Mouse (Mus musculus): ENCODE data around the gene 2310033P09Rik. TPM values are rescaled to one million over a fixed set of nuclear protein-coding genes. Genes with fewer than 3 reads are reported as not detected.

Gene 2310033P09Rik
- polyA plus RNA-seq, 1 experiment from 2014 or later, result 21.3 TPM

DNA sequence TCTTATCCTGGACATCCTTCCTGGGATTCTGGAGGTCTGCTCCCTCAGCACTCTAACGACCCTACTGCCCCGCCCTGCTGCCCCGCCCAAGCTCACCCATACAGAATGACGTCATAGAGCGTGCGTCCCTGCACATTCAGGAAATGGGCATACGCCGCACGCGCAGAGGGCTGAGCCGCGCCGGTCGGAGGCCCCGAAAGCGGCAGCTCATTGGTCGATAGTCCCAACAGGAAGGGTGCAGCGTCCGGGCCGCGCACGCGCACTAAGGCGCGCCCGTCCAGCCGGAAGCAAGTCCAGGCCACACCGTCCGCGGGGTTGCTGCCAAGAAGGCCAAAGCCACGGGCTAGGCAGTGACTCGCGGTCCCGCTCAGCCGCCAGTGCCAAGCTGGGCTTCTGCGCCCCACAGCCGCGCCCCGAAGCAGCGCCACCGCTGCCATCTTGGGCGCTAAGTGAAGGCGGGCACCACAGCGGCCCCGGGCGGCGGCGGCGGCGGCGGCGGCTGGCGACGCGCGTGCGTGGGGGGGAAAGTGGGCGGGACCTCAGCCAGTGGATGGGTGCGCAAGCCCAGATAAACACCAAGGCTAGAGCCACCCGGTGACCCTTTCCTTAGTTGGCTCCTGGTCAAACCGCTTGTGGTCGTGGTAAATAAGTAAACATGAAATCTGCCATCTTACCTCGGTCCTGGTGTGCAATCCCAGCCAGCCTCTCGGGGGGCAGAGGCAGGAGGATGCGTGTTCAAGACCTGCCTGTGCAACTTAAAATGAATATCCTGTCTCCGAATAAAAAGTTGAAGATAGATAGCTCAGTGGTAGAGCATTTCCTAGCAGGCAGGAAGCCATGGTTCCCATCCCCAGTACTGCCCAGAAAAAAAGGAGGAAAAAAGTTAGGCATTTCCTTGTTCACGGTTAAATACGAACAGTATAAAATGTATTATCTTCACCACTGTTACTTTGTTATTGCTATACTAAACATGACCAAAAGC is 44.6 kb upstream of the 2310033P09Rik start, which contains the start of gene Iba57:
TSS of gene Iba57 (minus strand) at position 485 of the 982 bp plus-strand sequence.
- H3K4me1 ChIP-seq (replicated peaks; ENCODE audit: control insufficient read depth, insufficient read depth), result 0 out of 2 replicates have a peak, but pooled peaks cover 3% of the 10 kb centered on the region
- WGBS, result 2% methylated on average over 59 of the region's 68 CpGs
- H3K4me2 ChIP-seq (replicated peaks; ENCODE audit: low read depth), result peak within 1 kb of the TSS; percentile 63
- TF ChIP-seq EP300 (optimal IDR thresholded peaks at IDR 0.05) (no peak), CTCF (IDR thresholded peaks at IDR 0.05; ENCODE audit: low read depth) (peak; percentile 51; the same call in 1 of the 2 replicates)
- DNase-seq (ENCODE audit: low spot score) (peak; percentile 98), ATAC-seq (ENCODE audit: low FRiP score, low TSS enrichment) (peak; percentile 98)
- H3K27ac ChIP-seq (replicated peaks), result peak within 1 kb of the TSS; percentile 99
- H3K9me3 ChIP-seq (ENCODE audit: control insufficient read depth, low read length), result no peaks in the 10 kb centered on the region
- peak within 1 kb of the TSS; percentile 89 for H3K9ac ChIP-seq (ENCODE audit: low read length)
- H3K4me3 ChIP-seq (ENCODE audit: low read depth, low read length), result peak within 1 kb of the TSS; percentile 63
- no peaks in the 10 kb centered on the region for H3K27me3 ChIP-seq (ENCODE audit: control insufficient read depth, insufficient read depth, low read length)
- peaks cover under 1% of the 10 kb centered on the region; the same call in 1 of the 2 replicates for H3K36me3 ChIP-seq (ENCODE audit: control insufficient read depth, insufficient read depth, low read length)

DNA sequence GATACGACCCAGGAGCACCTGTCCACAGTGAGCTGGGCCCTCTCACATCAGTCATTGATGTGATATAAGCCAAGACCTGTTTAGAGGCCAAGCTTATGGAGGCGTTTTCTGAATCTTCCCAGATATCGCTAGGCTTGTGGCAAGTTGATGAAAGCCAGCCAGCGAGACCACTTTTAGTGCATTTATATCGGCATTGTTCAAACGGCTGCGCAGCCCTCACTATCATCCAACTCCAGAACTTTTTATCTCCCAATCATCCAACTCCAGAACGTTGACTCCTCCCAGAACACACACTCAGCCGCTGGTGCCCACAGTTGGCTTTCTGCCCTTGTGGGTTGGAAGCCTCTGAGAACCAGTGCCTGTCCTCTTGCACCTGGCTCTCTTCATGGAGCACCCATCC is 43.7 kb upstream of the 2310033P09Rik start:
- ATAC-seq (ENCODE audit: low FRiP score, low TSS enrichment), result no peak
- WGBS, result 80% methylated on average over 9 of the region's 9 CpGs

DNA sequence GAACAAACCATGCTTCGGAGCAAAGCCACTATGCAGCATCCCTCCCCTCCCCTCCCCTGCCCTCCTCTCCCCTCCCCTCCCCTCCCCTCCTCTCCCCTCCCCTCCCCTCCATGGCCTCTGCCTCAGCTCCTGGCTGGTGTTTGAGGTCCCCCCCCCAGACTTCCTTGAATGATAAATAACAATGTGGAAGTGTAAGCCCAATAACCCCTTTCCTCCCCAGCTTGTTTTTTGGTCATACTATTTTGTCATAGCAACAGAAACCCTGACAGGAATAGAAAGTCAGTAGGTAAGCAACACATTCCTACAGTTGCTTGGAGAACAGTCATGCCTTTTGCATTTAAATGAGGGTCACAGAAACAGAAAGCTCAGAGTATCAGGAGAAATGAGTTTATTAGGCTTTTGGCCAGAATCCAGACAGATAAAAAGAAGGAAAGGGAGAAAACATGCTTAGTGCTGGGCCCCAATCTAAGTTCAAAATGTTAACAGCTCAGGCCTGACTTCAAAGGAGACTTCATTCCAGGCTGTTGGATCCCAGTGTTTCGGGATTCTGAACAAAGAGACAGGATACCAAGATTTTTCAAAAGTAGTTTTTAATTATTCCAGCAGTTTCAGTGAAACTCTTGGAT is 42.4 kb upstream of the 2310033P09Rik start:
- H3K27me3 ChIP-seq (ENCODE audit: control insufficient read depth, insufficient read depth, low read length), result no peaks in the 10 kb centered on the region
- H3K36me3 ChIP-seq (ENCODE audit: control insufficient read depth, insufficient read depth, low read length), result no peaks in the 10 kb centered on the region
- ATAC-seq (ENCODE audit: low FRiP score, low TSS enrichment) (no peak), DNase-seq (ENCODE audit: low spot score) (no peak)
- H3K4me2 ChIP-seq (replicated peaks; ENCODE audit: low read depth), result no peak overlapping the region
- 55% methylated on average over 2 of the region's 2 CpGs for WGBS
- 0 out of 2 replicates have a peak, but pooled peaks cover 3% of the 10 kb centered on the region for H3K4me1 ChIP-seq (replicated peaks; ENCODE audit: control insufficient read depth, insufficient read depth)
- H3K27ac ChIP-seq (replicated peaks), result peak overlapping the region; percentile 35; the same call in 1 of the 2 replicates
- H3K4me3 ChIP-seq (ENCODE audit: low read depth, low read length), result no peak overlapping the region
- no peak overlapping the region for H3K9ac ChIP-seq (ENCODE audit: low read length)
- TF ChIP-seq EP300 (optimal IDR thresholded peaks at IDR 0.05) (no peak), CTCF (IDR thresholded peaks at IDR 0.05; ENCODE audit: low read depth) (no peak)
- H3K9me3 ChIP-seq (ENCODE audit: control insufficient read depth, low read length), result no peaks in the 10 kb centered on the region

More for the DNA sequence above, 43.7 kb upstream of the 2310033P09Rik start:
- no peak overlapping the region for H3K9ac ChIP-seq (ENCODE audit: low read length)
- no peak for TF ChIP-seq CTCF (IDR thresholded peaks at IDR 0.05; ENCODE audit: low read depth)
- TF ChIP-seq EP300 (optimal IDR thresholded peaks at IDR 0.05), result no peak
- H3K4me3 ChIP-seq (ENCODE audit: low read depth, low read length), result no peak overlapping the region
- H3K4me2 ChIP-seq (replicated peaks; ENCODE audit: low read depth), result no peak overlapping the region
- H3K36me3 ChIP-seq (ENCODE audit: control insufficient read depth, insufficient read depth, low read length), result no peaks in the 10 kb centered on the region
- H3K9me3 ChIP-seq (ENCODE audit: control insufficient read depth, low read length), result no peaks in the 10 kb centered on the region
- peak overlapping the region; percentile 99 for H3K27ac ChIP-seq (replicated peaks)
- DNase-seq (ENCODE audit: low spot score), result no peak
- H3K4me1 ChIP-seq (replicated peaks; ENCODE audit: control insufficient read depth, insufficient read depth), result 0 out of 2 replicates have a peak, but pooled peaks cover 3% of the 10 kb centered on the region
- no peaks in the 10 kb centered on the region for H3K27me3 ChIP-seq (ENCODE audit: control insufficient read depth, insufficient read depth, low read length)

DNA sequence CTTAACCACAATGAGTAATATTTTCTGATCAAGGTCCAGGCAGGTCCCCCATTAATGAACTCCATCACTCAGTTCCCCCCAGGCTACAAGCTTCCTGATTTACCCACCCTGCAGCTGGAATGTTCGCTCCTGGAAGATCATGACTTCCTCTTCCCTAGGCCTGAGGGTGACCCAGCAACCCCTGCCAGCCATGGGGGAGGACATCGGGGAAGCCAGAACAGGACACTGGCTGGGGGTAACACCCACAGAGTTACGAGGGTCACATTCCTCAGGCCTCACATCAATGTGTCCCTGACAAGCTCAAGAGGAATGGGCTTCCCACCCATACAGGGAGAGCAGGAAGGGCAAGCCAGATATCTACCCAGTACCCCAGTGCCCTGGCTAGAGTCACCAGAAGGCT is 38.3 kb upstream of the 2310033P09Rik start:
- ATAC-seq (ENCODE audit: low FRiP score, low TSS enrichment) (no peak), DNase-seq (ENCODE audit: low spot score) (no peak)
- 0 out of 2 replicates have a peak overlapping the region, but pooled peaks have one; percentile 27 for H3K9ac ChIP-seq (ENCODE audit: low read length)
- no peaks in the 10 kb centered on the region for H3K36me3 ChIP-seq (ENCODE audit: control insufficient read depth, insufficient read depth, low read length)
- no peak overlapping the region for H3K27ac ChIP-seq (replicated peaks)
- H3K4me3 ChIP-seq (ENCODE audit: low read depth, low read length), result no peak overlapping the region
- WGBS, result 52% methylated on average over 3 of the region's 3 CpGs
- no peak overlapping the region for H3K4me2 ChIP-seq (replicated peaks; ENCODE audit: low read depth)
- TF ChIP-seq CTCF (IDR thresholded peaks at IDR 0.05; ENCODE audit: low read depth) (no peak), EP300 (optimal IDR thresholded peaks at IDR 0.05) (no peak)
- no peaks in the 10 kb centered on the region for H3K27me3 ChIP-seq (ENCODE audit: control insufficient read depth, insufficient read depth, low read length)
- H3K9me3 ChIP-seq (ENCODE audit: control insufficient read depth, low read length), result no peaks in the 10 kb centered on the region
- no peaks in the 10 kb centered on the region for H3K4me1 ChIP-seq (replicated peaks; ENCODE audit: control insufficient read depth, insufficient read depth)

DNA sequence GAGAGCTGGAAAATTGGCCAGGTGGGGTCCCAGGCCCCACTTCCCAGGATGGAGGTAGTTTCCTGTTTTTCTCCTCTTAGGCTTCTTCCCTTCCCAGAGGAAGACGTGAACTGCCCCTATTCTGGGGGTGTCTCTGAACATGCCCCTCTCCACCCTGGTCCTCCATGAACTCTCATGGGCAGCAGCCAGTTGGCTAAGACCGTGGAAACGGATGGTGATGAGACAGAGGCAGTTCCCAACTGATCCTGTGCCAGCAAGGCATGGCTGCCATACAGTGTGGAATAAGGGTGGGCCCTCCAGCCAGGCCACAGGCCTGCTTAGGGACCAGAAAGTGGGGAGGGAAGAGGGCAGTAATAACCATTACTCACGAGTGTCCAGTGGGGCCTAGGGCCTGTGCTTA is 37.6 kb upstream of the 2310033P09Rik start:
- H3K4me3 ChIP-seq (ENCODE audit: low read depth, low read length), result no peak overlapping the region
- no peaks in the 10 kb centered on the region for H3K36me3 ChIP-seq (ENCODE audit: control insufficient read depth, insufficient read depth, low read length)
- no peak for TF ChIP-seq EP300 (optimal IDR thresholded peaks at IDR 0.05)
- TF ChIP-seq CTCF (IDR thresholded peaks at IDR 0.05; ENCODE audit: low read depth), result no peak
- no peak for ATAC-seq (ENCODE audit: low FRiP score, low TSS enrichment)
- H3K4me2 ChIP-seq (replicated peaks; ENCODE audit: low read depth), result no peak overlapping the region
- H3K9ac ChIP-seq (ENCODE audit: low read length), result no peak overlapping the region; the same call in 1 of the 2 replicates
- H3K9me3 ChIP-seq (ENCODE audit: control insufficient read depth, low read length), result no peaks in the 10 kb centered on the region
- WGBS, result 74% methylated on average over 4 of the region's 4 CpGs
- H3K4me1 ChIP-seq (replicated peaks; ENCODE audit: control insufficient read depth, insufficient read depth), result no peaks in the 10 kb centered on the region
- no peak overlapping the region for H3K27ac ChIP-seq (replicated peaks)
- no peak for DNase-seq (ENCODE audit: low spot score)
- no peaks in the 10 kb centered on the region; the same call in 1 of the 2 replicates for H3K27me3 ChIP-seq (ENCODE audit: control insufficient read depth, insufficient read depth, low read length)
